Mouse (Mus musculus) limb, embryonic 14.5 days (tissue): ENCODE measurements at regions not wholly inside any gene's neighbourhood (a gene's known extent, or its start where the extent isn't known, plus 50 kb on each side); places are given as distances from the start of the nearest gene placed in this dataset.

Experiments used
- ATAC-seq: fragments of 200-750 bp; cut with Nextera tagmentation; 2 replicates; pipeline ENCODE4 v1.8.0; 2017; ENCODE audit warnings: low read depth, moderate number of reproducible peaks, moderate TSS enrichment; ENCODE audit not compliant: low FRiP score
- DNase-seq: peaks from one replicate; pipeline ENCODE4 v3.0.0-alpha.2; 2015; ENCODE audit warnings: low spot score
- H3K27ac ChIP-seq: fragments of 300-500 bp; sonication (generic); replicated peaks from 2 replicates; pipeline ENCODE4 v1.5.1; 2014; ENCODE audit warnings: low read depth, mild to moderate bottlenecking, low read length, moderate library complexity, mixed read lengths
- H3K27me3 ChIP-seq: fragments of 300-500 bp; sonication (generic); 2 replicates; pipeline ENCODE4 v1.6.1; 2014; ENCODE audit warnings: low read length, mixed read lengths; ENCODE audit not compliant: control insufficient read depth, insufficient read depth
- H3K36me3 ChIP-seq: fragments of 300-500 bp; sonication (generic); 2 replicates; pipeline ENCODE4 v1.6.1; 2014; ENCODE audit warnings: mild to moderate bottlenecking, low read length, moderate library complexity, mixed read lengths; ENCODE audit not compliant: control insufficient read depth, insufficient read depth
- H3K4me1 ChIP-seq: fragments of 300-500 bp; sonication (generic); 2 replicates; pipeline ENCODE4 v1.6.1; 2014; ENCODE audit warnings: antibody characterized with exemption, low read length, mixed read lengths; ENCODE audit not compliant: control insufficient read depth, insufficient read depth
- H3K4me2 ChIP-seq: fragments of 300-500 bp; sonication (generic); replicated peaks from 2 replicates; pipeline ENCODE4 v1.6.1; 2014; ENCODE audit warnings: low read depth, mild to moderate bottlenecking, low read length, moderate library complexity; ENCODE audit not compliant: severe bottlenecking
- H3K4me3 ChIP-seq: fragments of 300-500 bp; sonication (generic); replicated peaks from 2 replicates; pipeline ENCODE4 v1.5.1; 2014; ENCODE audit warnings: low read length
- H3K9ac ChIP-seq: fragments of 300-500 bp; sonication (generic); 2 replicates; pipeline ENCODE4 v1.6.1; 2014; ENCODE audit warnings: mild to moderate bottlenecking, low read depth, low read length, moderate library complexity; ENCODE audit not compliant: severe bottlenecking
- H3K9me3 ChIP-seq: fragments of 300-500 bp; sonication (generic); 2 replicates; pipeline ENCODE4 v1.6.1; 2016; ENCODE audit warnings: low read length; ENCODE audit not compliant: control insufficient read depth
- POLR2A ChIP-seq: fragments of 200-500 bp; IDR thresholded peaks from 2 replicates; pipeline ENCODE4 v1.8.0; 2012; ENCODE audit warnings: inconsistent platforms, mild to moderate bottlenecking, moderate library complexity, borderline replicate concordance; ENCODE audit not compliant: insufficient read depth, insufficient read length; ENCODE audit errors: extremely low read depth
- WGBS: fragments of 180-500 bp; shearing (Covaris S2); extraction: QIAGEN DNeasy Blood & Tissue Kit; methylation state at CpG from one replicate; pipeline ENCODE4 v1.1.7; 2014; 5-methylcytosine and 5-hydroxymethylcytosine counted together

- no peak for ATAC-seq
- no peaks in the 10 kb centered on the region for H3K36me3 ChIP-seq
Observed at GRCm38 (mm10) chr8:86325040-86325439, 255.4 kb downstream of the Abcc12 start.

GRCm38 (mm10) chr8:86324542-86324941 is 255.9 kb downstream of the Abcc12 start:
- H3K36me3 ChIP-seq = no peaks in the 10 kb centered on the region
- no peaks in the 10 kb centered on the region for H3K9me3 ChIP-seq
- no peaks in the 10 kb centered on the region for H3K27me3 ChIP-seq
- H3K27ac ChIP-seq = no peak overlapping the region
- DNase-seq (no peak), ATAC-seq (no peak)
- H3K4me1 ChIP-seq = peaks cover 3% of the 10 kb centered on the region; the same call in 1 of the 2 replicates
- no peak overlapping the region for H3K4me3 ChIP-seq
- TF ChIP-seq POLR2A = no peak
- H3K9ac ChIP-seq = no peak overlapping the region
- 54% methylated on average over 4 of the region's 4 CpGs for WGBS
- H3K4me2 ChIP-seq = no peak overlapping the region

More at GRCm38 (mm10) chr8:86325040-86325439, 255.4 kb downstream of the Abcc12 start:
- Histone ChIP-seq H3K4me2 (no peak overlapping the region), H3K9me3 (no peaks in the 10 kb centered on the region), H3K27me3 (no peaks in the 10 kb centered on the region), H3K27ac (no peak overlapping the region), H3K9ac (no peak overlapping the region), H3K4me3 (no peak overlapping the region), H3K4me1 (peaks cover 3% of the 10 kb centered on the region; the same call in 1 of the 2 replicates)
- DNase-seq = no peak
- 66% methylated on average over 7 of the region's 7 CpGs for WGBS
- no peak for TF ChIP-seq POLR2A

- 78% methylated on average over 2 of the region's 2 CpGs for WGBS
- no peak for TF ChIP-seq POLR2A
- Histone ChIP-seq H3K9ac (no peak overlapping the region), H3K4me1 (peaks cover 3% of the 10 kb centered on the region; the same call in 1 of the 2 replicates), H3K4me2 (no peak overlapping the region), H3K4me3 (no peak overlapping the region), H3K36me3 (no peaks in the 10 kb centered on the region), H3K27ac (no peak overlapping the region), H3K27me3 (no peaks in the 10 kb centered on the region), H3K9me3 (no peaks in the 10 kb centered on the region)
- ATAC-seq = no peak
- no peak for DNase-seq
Observed at GRCm38 (mm10) chr8:86323823-86324222, 256.7 kb downstream of the Abcc12 start.

GRCm38 (mm10) chr8:86322494-86322893 is 258.0 kb downstream of the Abcc12 start:
- no peak for TF ChIP-seq POLR2A
- Histone ChIP-seq H3K36me3 (no peaks in the 10 kb centered on the region), H3K27me3 (no peaks in the 10 kb centered on the region), H3K9me3 (no peaks in the 10 kb centered on the region), H3K4me1 (no peaks in the 10 kb centered on the region), H3K4me3 (no peak overlapping the region), H3K4me2 (no peak overlapping the region), H3K9ac (no peak overlapping the region), H3K27ac (no peak overlapping the region)
- 88% methylated on average over 1 of the region's 1 CpGs for WGBS
- DNase-seq = no peak
- no peak for ATAC-seq

- H3K27me3 ChIP-seq = no peaks in the 10 kb centered on the region
- no peak overlapping the region for H3K4me2 ChIP-seq
- no peak overlapping the region for H3K4me3 ChIP-seq
- no peak for TF ChIP-seq POLR2A
- ATAC-seq = no peak
- no peaks in the 10 kb centered on the region for H3K9me3 ChIP-seq
- no peak overlapping the region for H3K9ac ChIP-seq
- no peaks in the 10 kb centered on the region for H3K4me1 ChIP-seq
- no peak for DNase-seq
- WGBS = 84% methylated on average over 3 of the region's 3 CpGs
- no peak overlapping the region for H3K27ac ChIP-seq
- H3K36me3 ChIP-seq = no peaks in the 10 kb centered on the region
Observed at GRCm38 (mm10) chr8:86320938-86321337, 259.5 kb downstream of the Abcc12 start.

GRCm38 (mm10) chr8:86318531-86318930 is 262.0 kb downstream of the Abcc12 start:
- Histone ChIP-seq H3K4me1 (no peaks in the 10 kb centered on the region), H3K4me3 (no peak overlapping the region), H3K27me3 (no peaks in the 10 kb centered on the region), H3K36me3 (no peaks in the 10 kb centered on the region), H3K27ac (no peak overlapping the region), H3K9me3 (no peaks in the 10 kb centered on the region), H3K9ac (no peak overlapping the region), H3K4me2 (no peak overlapping the region)
- WGBS = 57% methylated on average over 3 of the region's 3 CpGs
- DNase-seq (no peak), ATAC-seq (no peak)
- no peak for TF ChIP-seq POLR2A
